Mouse (Mus musculus): ENCODE results near the gene Srbd1.
A peak's percentile ranks its signal among the peaks of the same experiment; 100 is the strongest.

- TF ChIP-seq CTCF (IDR thresholded peaks at IDR 0.05; ENCODE audit: borderline replicate concordance, insufficient read depth, low read length): no peak
- TF ChIP-seq POLR2A (IDR thresholded peaks at IDR 0.05; ENCODE audit: low read depth, low read length): peak; percentile 86
Measured at GRCm38 (mm10) chr17:86167320-86168230, 22.6 kb upstream of the Srbd1 start, which contains the start of gene Prkce.
